Mouse (Mus musculus): ENCODE measurements around the gene Tacc2.

Tacc2 gene

DNA sequence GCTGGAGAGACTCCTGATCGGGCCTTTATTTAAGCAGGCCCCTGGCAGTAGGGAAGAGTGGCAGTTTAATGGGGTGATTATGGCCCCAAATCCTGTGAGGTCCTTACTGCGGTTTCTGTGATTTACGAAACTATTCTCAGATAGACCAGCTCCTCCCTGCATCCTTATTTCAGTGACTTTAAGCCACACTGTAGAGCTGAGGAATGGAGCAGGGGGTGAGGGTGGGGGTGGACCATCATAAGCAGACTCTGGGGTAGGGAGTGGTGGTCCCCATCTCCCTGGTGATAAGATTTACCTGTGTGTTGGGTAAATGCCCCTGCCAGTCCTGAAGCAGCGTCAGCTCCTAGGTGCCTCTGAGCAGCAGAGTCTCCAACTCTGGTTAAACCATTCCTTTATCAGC, 29.7 kb downstream of the Tacc2 start:
- DNase-seq (ENCODE audit: low read depth, low spot score), result no peak

DNA sequence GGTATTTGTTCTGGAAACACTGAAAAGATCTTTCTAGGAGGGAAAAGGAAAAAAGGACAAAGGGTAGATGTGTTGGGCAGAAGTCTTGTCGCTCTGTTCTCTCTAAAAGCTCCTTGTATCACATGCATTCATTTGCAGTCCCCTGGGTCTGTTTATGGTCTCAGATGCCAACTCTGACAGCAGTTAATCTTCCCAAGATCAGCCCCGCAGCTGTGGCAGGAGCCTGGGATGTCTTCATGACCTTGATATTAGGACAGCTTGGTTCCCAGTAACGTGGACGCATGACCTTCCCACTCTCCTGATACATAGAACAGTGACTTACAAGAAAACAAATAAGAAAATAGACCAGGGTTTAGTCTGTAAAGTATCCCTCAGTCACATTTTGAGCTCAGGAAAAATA, 36.7 kb downstream of the Tacc2 start:
- no peak for DNase-seq (ENCODE audit: low read depth, low spot score)

GRCm38 (mm10) chr7:130617591-130617990, 40.4 kb downstream of the Tacc2 start:
- DNase-seq (ENCODE audit: low read depth, low spot score), result no peak

DNA sequence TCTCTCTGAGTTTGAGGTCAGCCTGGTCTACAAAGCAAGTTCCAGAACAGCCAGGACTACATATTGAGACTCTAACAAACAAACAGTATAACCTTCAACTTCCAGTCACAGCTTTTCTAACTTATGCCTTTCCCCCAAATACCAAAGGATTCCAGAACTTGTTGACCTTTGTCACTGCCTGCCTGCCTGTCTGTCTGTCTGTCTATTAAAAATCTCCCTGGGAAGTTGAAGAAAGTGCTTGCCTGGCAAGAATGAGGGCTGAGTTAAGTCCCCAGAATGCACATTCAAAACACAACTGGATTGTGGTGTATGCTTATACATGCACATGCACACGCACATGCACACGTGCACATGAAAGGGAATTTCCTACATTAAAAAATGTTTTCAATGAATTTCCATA, 43.8 kb downstream of the Tacc2 start:
- no peak for DNase-seq (ENCODE audit: low read depth, low spot score)

DNA sequence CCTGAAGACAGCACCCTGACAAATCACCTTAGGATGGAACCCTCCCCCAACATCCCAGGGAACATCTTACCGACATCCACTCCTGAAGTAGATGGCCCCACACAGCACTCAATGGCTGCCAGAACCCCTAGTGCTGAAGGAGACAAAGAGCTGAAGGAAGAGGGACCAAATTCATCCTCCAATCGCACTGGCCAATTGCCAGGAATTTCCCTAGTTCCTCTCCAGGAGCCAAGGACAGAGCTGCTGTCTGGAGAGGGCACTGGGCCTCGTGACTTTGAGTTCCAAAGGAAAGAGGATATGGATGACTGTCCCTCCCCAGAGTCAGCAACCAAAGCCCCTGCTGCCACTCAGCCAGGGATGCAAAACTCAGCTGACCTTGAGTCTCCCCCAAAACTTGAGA, 44.7 kb downstream of the Tacc2 start:
- DNase-seq (ENCODE audit: low read depth, low spot score), result no peak

DNA sequence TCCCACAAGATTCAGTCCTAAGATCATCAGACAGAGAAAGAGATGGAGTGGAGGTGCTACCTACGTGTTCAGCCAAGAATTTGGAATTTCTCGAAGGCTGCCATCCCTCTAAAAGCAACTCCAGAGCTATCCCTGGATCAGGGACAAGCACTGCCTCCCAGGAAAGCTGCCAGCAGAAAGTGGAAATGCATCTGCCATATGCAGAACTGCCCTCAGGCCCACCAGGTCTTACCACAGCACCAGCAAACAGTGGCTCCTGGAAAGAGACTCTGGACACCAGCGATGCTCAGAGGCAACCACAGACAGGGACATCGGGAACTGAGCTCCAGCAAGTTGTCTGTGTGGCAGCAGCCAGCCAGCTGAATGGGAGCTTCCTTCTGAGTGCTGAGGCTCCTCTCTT, 45.1 kb downstream of the Tacc2 start:
- DNase-seq (ENCODE audit: low read depth, low spot score), result no peak

DNA sequence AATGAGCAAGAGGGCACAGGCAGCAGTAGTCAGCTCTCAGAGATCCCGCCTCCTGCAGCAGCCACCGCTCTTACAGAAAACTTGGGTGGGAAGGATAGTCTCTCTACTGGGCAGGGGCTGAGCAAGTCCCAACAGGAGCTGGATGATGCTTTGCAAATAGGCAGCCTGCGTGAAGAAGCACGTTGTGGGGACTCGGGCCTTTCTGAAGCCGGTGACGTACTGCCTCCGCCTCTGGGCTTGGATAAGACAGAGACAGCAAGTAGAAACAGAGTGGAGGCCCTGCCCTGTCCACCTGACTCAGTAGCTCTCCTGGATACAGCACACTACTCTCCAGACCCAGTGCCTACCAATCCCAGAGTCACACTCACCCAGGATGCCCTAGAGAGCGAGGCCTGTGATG, 47.1 kb downstream of the Tacc2 start:
- no peak for DNase-seq (ENCODE audit: low read depth, low spot score)

DNA sequence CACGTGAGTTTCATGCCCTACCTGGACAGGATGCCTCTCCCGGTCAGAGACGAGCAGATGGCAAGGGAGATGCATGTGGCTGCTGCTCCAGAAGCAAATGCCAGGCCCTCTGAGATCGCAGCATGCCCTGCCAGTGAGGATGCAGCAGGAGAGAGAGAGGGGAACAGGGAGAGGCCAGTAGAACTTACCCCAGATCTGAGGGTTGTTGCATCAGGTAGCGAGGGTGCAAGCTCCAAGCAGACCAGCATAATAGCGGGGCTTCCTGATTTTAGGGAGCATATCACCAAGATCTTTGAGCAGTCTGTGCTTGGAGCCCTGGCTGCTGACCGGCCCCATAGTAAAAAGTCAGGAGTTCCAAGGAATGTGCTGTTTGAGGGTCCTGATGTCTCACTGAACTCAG, 48.1 kb downstream of the Tacc2 start:
- no peak for DNase-seq (ENCODE audit: low read depth, low spot score)

GRCm38 (mm10) chr7:130628601-130629000, 51.4 kb downstream of the Tacc2 start:
- DNase-seq (ENCODE audit: low read depth, low spot score), result no peak

GRCm38 (mm10) chr7:130629999-130630398, 52.8 kb downstream of the Tacc2 start:
- no peak for DNase-seq (ENCODE audit: low read depth, low spot score)

- no peak for DNase-seq (ENCODE audit: low read depth, low spot score)
Measured at GRCm38 (mm10) chr7:130630956-130631355, 53.7 kb downstream of the Tacc2 start.

DNA sequence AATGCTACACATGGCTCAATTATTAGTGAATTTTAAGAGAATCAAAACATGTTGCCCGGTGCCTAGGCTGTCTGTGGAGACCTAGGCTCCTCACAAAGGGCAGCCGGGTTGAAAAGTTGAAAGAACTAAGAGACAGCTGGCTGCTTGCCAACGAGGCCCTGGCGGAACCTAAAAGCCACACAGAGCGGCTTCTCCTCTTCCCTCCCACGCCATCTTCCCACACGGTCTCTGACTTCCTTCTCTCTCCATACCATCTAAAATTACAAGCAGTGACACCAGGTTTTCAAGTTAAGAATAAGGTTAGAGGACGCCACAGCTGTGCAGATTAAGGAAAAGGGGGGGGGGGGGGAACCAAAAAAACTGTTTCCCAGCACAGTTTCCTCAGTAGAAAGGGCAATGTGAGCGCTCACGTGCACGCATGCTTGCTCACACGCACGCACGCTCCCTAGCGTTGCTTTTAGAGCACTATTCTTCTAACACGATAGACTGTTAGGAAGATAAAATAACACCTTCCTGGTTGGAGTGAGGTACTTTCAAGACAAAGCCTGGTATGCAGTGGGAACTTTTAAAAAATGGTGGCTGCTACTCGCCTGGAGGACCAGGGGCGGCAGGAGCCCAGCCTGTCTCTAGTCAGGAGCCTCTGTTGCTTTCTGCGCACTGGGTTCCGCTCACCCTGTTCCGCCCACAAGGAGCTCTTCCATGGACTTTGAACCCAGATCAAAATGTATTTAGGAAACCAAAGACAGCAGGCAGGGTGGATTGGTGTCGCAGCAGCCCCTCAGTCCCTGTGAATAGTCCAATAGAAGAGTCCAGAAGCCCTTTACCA, 54.5 kb downstream of the Tacc2 start:
- peak; percentile 64 for DNase-seq (ENCODE audit: low read depth, low spot score)

DNA sequence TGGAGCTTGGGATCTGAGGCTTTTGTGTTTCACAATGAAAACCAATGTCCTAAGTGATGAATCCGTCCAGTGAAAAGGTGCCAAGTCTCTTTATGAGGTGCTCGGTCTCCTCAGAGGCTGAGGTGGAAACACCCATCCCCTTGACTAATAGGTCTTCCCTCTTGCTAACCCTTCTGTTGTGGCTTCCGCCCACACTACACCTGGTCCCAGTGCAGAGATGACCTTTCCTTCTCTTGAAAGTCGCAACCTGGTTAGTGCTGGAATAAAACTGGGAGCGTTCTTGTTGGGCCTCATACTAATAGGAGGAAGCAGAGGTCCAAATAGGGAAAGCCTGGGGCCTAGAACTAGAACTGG, 55.1 kb downstream of the Tacc2 start:
- peak; percentile 34 for DNase-seq (ENCODE audit: low read depth, low spot score)

DNA sequence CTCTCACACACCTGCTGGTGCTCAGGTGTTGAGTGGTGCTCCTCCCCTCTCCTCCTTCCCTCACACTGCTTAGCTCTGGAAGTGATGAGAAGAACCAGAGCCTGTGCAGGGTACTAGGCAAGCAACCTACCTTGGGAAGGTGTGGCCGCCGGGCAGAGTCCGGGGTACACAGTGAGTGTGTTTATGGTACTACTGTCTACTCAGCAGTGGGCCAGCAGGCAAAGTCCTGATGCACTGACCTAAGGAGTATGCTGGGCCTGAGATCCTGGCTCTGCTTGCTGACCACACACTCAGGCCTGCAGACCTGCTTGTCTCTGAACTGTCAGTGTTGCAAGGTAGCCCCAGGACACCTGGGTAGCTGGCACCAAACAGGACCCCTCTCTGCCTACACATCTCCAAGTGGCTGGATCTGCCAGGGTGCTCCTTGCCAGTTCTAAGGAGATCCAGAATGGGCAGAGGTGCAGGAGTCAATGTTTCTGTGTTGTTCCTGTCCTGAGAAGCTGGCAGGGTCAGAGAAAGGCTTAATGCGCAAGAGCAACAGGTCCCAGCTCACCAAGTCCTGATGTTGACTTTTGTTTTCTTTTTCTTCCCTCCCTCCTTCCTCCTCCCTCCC, 57.1 kb downstream of the Tacc2 start:
- no peak for DNase-seq (ENCODE audit: low read depth, low spot score)

DNA sequence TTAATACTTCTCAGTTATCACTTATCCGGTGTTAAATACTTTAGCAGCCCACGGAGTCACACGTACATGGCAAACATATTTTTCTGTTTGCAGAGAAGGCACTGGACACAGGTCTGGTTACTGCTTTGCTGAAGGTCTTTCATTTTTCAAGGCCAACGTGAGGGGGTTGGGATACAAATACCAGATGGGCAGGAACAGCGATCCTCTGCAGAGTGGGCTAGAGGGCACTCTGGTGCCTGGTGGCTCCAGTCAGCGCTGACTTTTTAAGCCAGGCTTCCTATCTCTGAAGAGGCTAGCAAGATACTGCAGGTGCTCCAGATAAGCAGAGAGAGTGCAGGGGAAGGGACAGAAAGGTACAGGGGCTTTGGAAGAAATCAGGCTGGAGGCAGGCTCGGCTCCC, 58.0 kb downstream of the Tacc2 start:
- DNase-seq (ENCODE audit: low read depth, low spot score), result no peak

GRCm38 (mm10) chr7:130636274-130636673, 59.0 kb downstream of the Tacc2 start:
- DNase-seq (ENCODE audit: low read depth, low spot score), result no peak

DNA sequence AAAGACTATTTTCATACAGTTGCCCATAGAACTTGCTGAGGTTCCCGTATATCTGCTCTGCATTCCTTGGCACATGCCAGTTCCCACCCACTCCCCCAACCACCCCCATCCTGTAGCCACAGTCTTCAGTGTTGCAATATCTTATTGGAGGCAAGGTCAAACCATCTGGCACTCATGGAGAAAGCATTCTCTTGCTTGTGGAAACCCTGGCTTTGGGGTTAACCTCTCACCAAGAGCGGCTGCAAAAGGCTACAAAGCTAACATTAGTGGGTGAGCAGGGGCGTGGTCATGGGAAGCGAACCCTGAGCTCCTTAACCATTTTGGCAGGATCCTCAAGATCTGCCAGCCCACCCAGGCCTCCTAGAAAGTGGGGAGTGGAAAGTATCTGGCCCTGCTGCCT, 59.7 kb downstream of the Tacc2 start:
- no peak for DNase-seq (ENCODE audit: low read depth, low spot score)

DNA sequence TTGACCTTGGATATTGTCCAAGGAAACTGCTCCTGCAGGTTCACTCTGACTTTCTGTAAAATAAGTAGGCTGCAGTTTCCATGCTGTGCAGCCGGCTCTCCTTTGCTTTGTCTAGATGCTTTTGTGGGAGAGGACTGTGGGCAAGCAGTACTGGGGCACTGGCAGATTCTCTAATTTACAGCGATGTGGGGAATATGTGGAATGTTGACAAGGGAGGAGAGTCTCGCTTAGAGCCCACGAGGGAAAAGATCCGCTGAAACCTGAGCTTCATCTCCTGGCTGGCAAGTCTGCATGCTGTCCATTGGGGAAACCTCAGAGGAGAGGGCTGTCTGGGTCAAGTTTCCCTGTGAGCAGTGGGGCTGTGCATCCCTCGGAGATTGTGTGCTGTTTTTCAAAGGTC, 60.6 kb downstream of the Tacc2 start:
- DNase-seq (ENCODE audit: low read depth, low spot score), result no peak

DNA sequence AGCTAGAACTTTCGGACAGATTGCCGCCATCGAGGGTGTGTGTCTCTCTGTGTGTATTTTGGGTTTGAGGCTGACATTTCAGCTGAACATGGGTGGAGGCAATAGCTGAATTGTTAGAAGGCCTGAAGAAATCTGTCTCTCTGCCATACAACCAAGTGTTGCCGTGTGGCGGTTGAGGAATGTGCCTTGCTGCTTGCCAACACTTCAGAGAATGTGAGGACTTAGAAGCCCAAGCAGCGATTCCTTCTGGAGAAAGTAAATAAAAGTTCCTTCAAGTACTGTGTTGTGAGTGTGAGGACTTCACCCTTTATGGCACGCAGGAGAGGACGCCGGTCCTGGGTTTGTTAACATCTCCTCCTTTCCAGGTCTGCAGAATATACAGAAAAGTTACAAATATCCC, 63.4 kb downstream of the Tacc2 start:
- no peak for DNase-seq (ENCODE audit: low read depth, low spot score)

DNA sequence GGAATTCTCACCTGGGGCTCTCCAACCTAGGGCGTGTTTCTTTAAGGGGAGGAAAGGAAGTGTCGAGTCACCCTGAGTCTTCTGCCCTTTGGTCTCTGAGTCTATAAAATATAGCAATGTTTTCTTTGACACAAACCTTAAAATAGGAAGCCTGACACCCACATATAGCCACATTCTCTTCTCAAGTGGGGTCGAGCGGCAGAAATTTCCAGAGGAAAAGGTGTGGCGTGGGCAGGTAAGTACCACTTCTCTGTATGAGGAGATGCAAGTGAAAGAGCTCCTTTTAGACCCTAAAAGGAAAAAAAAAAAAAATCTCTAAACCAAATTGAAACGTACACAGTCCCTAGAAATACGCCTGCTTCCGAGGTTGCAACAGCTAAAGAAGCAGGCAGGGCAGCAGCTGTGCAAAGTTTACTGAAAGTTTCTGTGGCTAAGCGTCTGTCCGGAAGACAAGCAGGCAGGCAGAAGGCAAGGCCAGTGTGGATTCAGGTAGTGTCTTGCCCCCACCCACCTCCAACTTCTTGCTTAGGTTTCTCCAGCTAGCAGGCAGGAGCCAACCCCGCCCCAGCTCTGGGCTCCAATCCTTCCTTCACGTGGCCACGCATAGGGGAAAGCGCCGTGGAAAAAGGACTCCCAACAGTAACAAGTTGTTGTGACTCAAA, 68.2 kb downstream of the Tacc2 start:
- no peak for DNase-seq (ENCODE audit: low read depth, low spot score)

GRCm38 (mm10) chr7:130645994-130646761, 68.9 kb downstream of the Tacc2 start:
- peak; percentile 89 for DNase-seq (ENCODE audit: low read depth, low spot score)

- DNase-seq (ENCODE audit: low read depth, low spot score), result peak; percentile 88
Measured at GRCm38 (mm10) chr7:130646762-130647139, 69.5 kb downstream of the Tacc2 start.
